Mouse (Mus musculus) cerebellum, adult 8-10 months (tissue): ENCODE results near the gene Boll.
"Not testable (repeated sequence)": the region's sequence is repeated elsewhere in the genome, so short reads cannot be mapped to it uniquely, and the experiment has no call there.

ENCODE experiments used
- DNase-seq: peaks from one replicate; pipeline ENCODE4 v3.0.0; 2022

Boll gene

GRCm38 (mm10) chr1:55363044-55363565 lies at the start of gene Boll:
TSS of gene Boll (minus strand) at chr1:55363469.
- DNase-seq: peak; percentile 11

GRCm38 (mm10) chr1:55412569-55412968 lies 49.3 kb upstream of the Boll start:
- DNase-seq: no peak

GRCm38 (mm10) chr1:55411079-55411478 lies 47.8 kb upstream of the Boll start:
- DNase-seq: no peak

GRCm38 (mm10) chr1:55410670-55411069 lies 47.4 kb upstream of the Boll start:
- DNase-seq: no peak

GRCm38 (mm10) chr1:55406531-55407375 lies 43.5 kb upstream of the Boll start:
- peak; percentile 13 for DNase-seq

- peak; percentile 73 for DNase-seq
Measured at GRCm38 (mm10) chr1:55406023-55406413, 42.7 kb upstream of the Boll start.

GRCm38 (mm10) chr1:55405272-55406022 lies 42.2 kb upstream of the Boll start, which contains the start of gene Plcl1:
TSS of gene Plcl1 (plus strand) at chr1:55405921.
- DNase-seq: peak; percentile 91

GRCm38 (mm10) chr1:55404439-55404838 lies 41.2 kb upstream of the Boll start:
- DNase-seq: peak; percentile 71

- DNase-seq: no peak
Measured at GRCm38 (mm10) chr1:55399891-55400290, 36.6 kb upstream of the Boll start.

- DNase-seq: peak; percentile 64
Measured at GRCm38 (mm10) chr1:55383114-55383773, 20.0 kb upstream of the Boll start.

- no peak for DNase-seq
Measured at GRCm38 (mm10) chr1:55380527-55380926, 17.3 kb upstream of the Boll start.

GRCm38 (mm10) chr1:55372626-55373025 lies 9.4 kb upstream of the Boll start:
- DNase-seq: no peak

- DNase-seq: no peak
Measured at GRCm38 (mm10) chr1:55363586-55363985, 317 bp upstream of the Boll start.

GRCm38 (mm10) chr1:55362634-55363033 lies 635 bp downstream of the Boll start:
- no peak for DNase-seq

- not testable (repeated sequence) for DNase-seq
Measured at GRCm38 (mm10) chr1:55351914-55352313, 11.4 kb downstream of the Boll start.

GRCm38 (mm10) chr1:55325496-55325895 lies 37.8 kb downstream of the Boll start:
- DNase-seq: not testable (repeated sequence)

- no peak for DNase-seq
Measured at GRCm38 (mm10) chr1:55301077-55301476, 62.2 kb downstream of the Boll start.

- no peak for DNase-seq
Measured at GRCm38 (mm10) chr1:55279081-55279480, 84.2 kb downstream of the Boll start.

GRCm38 (mm10) chr1:55265447-55265846 lies 97.8 kb downstream of the Boll start:
- DNase-seq: no peak

GRCm38 (mm10) chr1:55264385-55264784 lies 98.9 kb downstream of the Boll start:
- no peak for DNase-seq

- DNase-seq: no peak
Measured at GRCm38 (mm10) chr1:55246374-55246773, 116.9 kb downstream of the Boll start.

- no peak for DNase-seq
Measured at GRCm38 (mm10) chr1:55239237-55239636, 124.0 kb downstream of the Boll start.

- DNase-seq: no peak
Measured at GRCm38 (mm10) chr1:55238496-55238895, 124.8 kb downstream of the Boll start.
